Mouse (Mus musculus): ENCODE results near the gene Gm7247. TPM values are rescaled to one million over a fixed set of nuclear protein-coding genes. Genes with fewer than 3 reads are reported as not detected.
"Not testable (repeated sequence)": the region's sequence is repeated elsewhere in the genome, so short reads cannot be mapped to it uniquely, and the experiment has no call there.

Gene Gm7247
- polyA plus RNA-seq, 1 experiment = not detected

- no peak overlapping the region for H3K4me3 ChIP-seq
- no peaks in the 10 kb centered on the region for H3K36me3 ChIP-seq (ENCODE audit: control insufficient read depth, insufficient read depth)
- TF ChIP-seq MYOG (IDR thresholded peaks at IDR 0.05; ENCODE audit: control insufficient read depth in 1 of 3, insufficient read depth in 1 of 3, insufficient read length in 2 of 3, low read depth in 2 of 3) (no peak), MYOD1 (IDR thresholded peaks at IDR 0.05; ENCODE audit: control insufficient read depth in 1 of 3, insufficient read length in 2 of 3, low read depth in 2 of 3) (no peak), USF1 (IDR thresholded peaks at IDR 0.05; ENCODE audit: low read depth) (no peak), MAX (IDR thresholded peaks at IDR 0.05; ENCODE audit: low read depth) (no peak), POLR2A (IDR thresholded peaks at IDR 0.05; ENCODE audit: insufficient read length, low read depth) (no peak), POLR2AphosphoS2 (IDR thresholded peaks at IDR 0.05; ENCODE audit: insufficient read length, low read depth) (no peak), SRF (IDR thresholded peaks at IDR 0.05; ENCODE audit: control insufficient read depth, insufficient read length, low read depth) (no peak)
- H3K79me2 ChIP-seq (ENCODE audit: control insufficient read depth, insufficient read depth) = no peaks in the 10 kb centered on the region
- H3K4me2 ChIP-seq (ENCODE audit: low read depth) = no peak overlapping the region
- H3ac ChIP-seq (ENCODE audit: control insufficient read depth, insufficient read length) = no peak overlapping the region
- no peaks in the 10 kb centered on the region for H3K27me3 ChIP-seq (ENCODE audit: control insufficient read depth, insufficient read depth, insufficient read length)
Measured at GRCm38 (mm10) chr14:51499707-51500275, 138.2 kb downstream of the Gm7247 start.

DNA sequence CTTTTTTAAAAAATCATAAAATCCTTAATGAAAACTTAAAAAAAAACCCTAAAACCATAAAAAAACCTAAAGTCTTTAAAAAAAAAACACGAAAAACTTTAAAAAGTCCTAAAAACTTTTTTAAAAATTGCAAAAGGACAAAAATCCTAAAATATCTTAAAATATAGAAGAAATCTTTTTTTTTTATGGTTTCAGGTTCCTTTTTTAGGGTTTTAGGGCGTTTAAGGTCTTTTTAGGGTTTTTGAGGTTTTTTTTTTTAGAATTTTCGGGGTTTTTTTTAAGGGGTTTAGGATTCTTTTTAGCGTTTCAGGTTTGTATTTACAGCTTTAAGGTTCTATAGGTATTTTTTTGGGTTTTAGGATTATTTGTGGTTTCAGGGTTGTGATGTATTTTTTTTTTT, 138.9 kb downstream of the Gm7247 start:
- Histone ChIP-seq H3K27me3 (ENCODE audit: control insufficient read depth, insufficient read depth, insufficient read length) (no peaks in the 10 kb centered on the region), H3K4me3 (no peak overlapping the region), H3K4me2 (ENCODE audit: low read depth) (no peak overlapping the region), H3K79me2 (ENCODE audit: control insufficient read depth, insufficient read depth) (no peaks in the 10 kb centered on the region), H3K36me3 (ENCODE audit: control insufficient read depth, insufficient read depth) (no peaks in the 10 kb centered on the region), H3ac (ENCODE audit: control insufficient read depth, insufficient read length) (no peak overlapping the region)
- TF ChIP-seq POLR2A (IDR thresholded peaks at IDR 0.05; ENCODE audit: insufficient read length, low read depth) = no peak
- TF ChIP-seq MYOG (IDR thresholded peaks at IDR 0.05; ENCODE audit: control insufficient read depth in 1 of 3, insufficient read depth in 1 of 3, insufficient read length in 2 of 3, low read depth in 2 of 3) = no peak
- TF ChIP-seq POLR2AphosphoS2 (IDR thresholded peaks at IDR 0.05; ENCODE audit: insufficient read length, low read depth) = no peak
- no peak for TF ChIP-seq TCF12 (IDR thresholded peaks at IDR 0.05; ENCODE audit: insufficient read depth, poor library complexity, severe bottlenecking)
- TF ChIP-seq E2F4 (IDR thresholded peaks at IDR 0.05; ENCODE audit: insufficient read depth) = no peak

DNA sequence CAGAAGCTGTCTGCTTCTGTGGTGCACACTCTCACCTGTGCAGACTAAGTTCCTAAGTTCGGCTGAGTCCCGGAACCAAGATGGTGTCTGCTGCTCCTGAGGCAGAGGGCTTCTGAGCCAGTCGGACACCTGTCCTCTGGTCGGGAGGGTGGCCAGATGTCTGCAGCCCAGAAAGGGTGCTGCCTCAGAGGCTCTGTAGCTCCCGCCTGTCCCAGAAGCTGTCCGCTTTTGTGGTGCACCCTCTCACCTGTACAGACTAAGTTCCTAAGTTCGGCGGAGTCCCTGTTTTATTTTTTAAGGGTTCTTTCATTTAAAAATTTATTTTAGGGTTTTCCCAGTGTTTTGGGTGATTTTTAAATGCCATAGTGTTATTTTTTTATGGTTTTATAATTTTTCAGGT, 145.9 kb downstream of the Gm7247 start:
- Histone ChIP-seq H3K4me3 (no peak overlapping the region), H3K27me3 (ENCODE audit: control insufficient read depth, insufficient read depth, insufficient read length) (no peaks in the 10 kb centered on the region), H3K36me3 (ENCODE audit: control insufficient read depth, insufficient read depth) (no peaks in the 10 kb centered on the region), H3K4me2 (ENCODE audit: low read depth) (no peak overlapping the region), H3K79me2 (ENCODE audit: control insufficient read depth, insufficient read depth) (no peaks in the 10 kb centered on the region), H3ac (ENCODE audit: control insufficient read depth, insufficient read length) (no peak overlapping the region)
- TF ChIP-seq TCF3 (IDR thresholded peaks at IDR 0.05; ENCODE audit: insufficient read length, low read depth) = no peak
- TF ChIP-seq TCF12 (IDR thresholded peaks at IDR 0.05; ENCODE audit: insufficient read depth, poor library complexity, severe bottlenecking) = no peak
- TF ChIP-seq REST (IDR thresholded peaks at IDR 0.05; ENCODE audit: insufficient read depth, insufficient read length) = no peak
- no peak for TF ChIP-seq USF1 (IDR thresholded peaks at IDR 0.05; ENCODE audit: low read depth)
- no peak for TF ChIP-seq MYOG (IDR thresholded peaks at IDR 0.05; ENCODE audit: control insufficient read depth in 1 of 3, insufficient read depth in 1 of 3, insufficient read length in 2 of 3, low read depth in 2 of 3)
- TF ChIP-seq POLR2A (IDR thresholded peaks at IDR 0.05; ENCODE audit: insufficient read length, low read depth) = no peak
- no peak for TF ChIP-seq E2F4 (IDR thresholded peaks at IDR 0.05; ENCODE audit: insufficient read depth)
- TF ChIP-seq MYOD1 (IDR thresholded peaks at IDR 0.05; ENCODE audit: control insufficient read depth in 1 of 3, insufficient read length in 2 of 3, low read depth in 2 of 3) = no peak
- TF ChIP-seq CEBPB (IDR thresholded peaks at IDR 0.05; ENCODE audit: insufficient read depth, poor library complexity, severe bottlenecking) = no peak
- no peak for TF ChIP-seq POLR2AphosphoS2 (IDR thresholded peaks at IDR 0.05; ENCODE audit: insufficient read length, low read depth)
- TF ChIP-seq SRF (IDR thresholded peaks at IDR 0.05; ENCODE audit: control insufficient read depth, insufficient read length, low read depth) = no peak

GRCm38 (mm10) chr14:51552490-51552889, 190.9 kb downstream of the Gm7247 start, which contains the start of gene Gm5622:
Gene Gm5622 (plus strand): TSS chr14:51552790.
- Histone ChIP-seq H3ac (ENCODE audit: control insufficient read depth, insufficient read length) (no peak within 1 kb of the TSS), H3K4me2 (ENCODE audit: low read depth) (no peak within 1 kb of the TSS), H3K4me3 (no peak within 1 kb of the TSS), H3K36me3 (ENCODE audit: control insufficient read depth, insufficient read depth) (no peaks in the 10 kb centered on the region), H3K79me2 (ENCODE audit: control insufficient read depth, insufficient read depth) (no peaks in the 10 kb centered on the region), H3K27me3 (ENCODE audit: control insufficient read depth, insufficient read depth, insufficient read length) (no peaks in the 10 kb centered on the region)
- TF ChIP-seq MYOG (IDR thresholded peaks at IDR 0.05; ENCODE audit: control insufficient read depth in 1 of 3, insufficient read depth in 1 of 3, insufficient read length in 2 of 3, low read depth in 2 of 3) (no peak), CEBPB (IDR thresholded peaks at IDR 0.05; ENCODE audit: insufficient read depth, poor library complexity, severe bottlenecking) (no peak)

- not testable (repeated sequence) for H3ac ChIP-seq (ENCODE audit: control insufficient read depth, insufficient read length); H3K4me2 ChIP-seq (ENCODE audit: low read depth); H3K79me2 ChIP-seq (ENCODE audit: control insufficient read depth, insufficient read depth); H3K4me3 ChIP-seq; H3K27me3 ChIP-seq (ENCODE audit: control insufficient read depth, insufficient read depth, insufficient read length); H3K36me3 ChIP-seq (ENCODE audit: control insufficient read depth, insufficient read depth)
Measured at GRCm38 (mm10) chr14:51573963-51574362, 212.4 kb downstream of the Gm7247 start, which contains the start of gene Gm17175. Gene Gm17175 (minus strand): TSS chr14:51574063.

- H3ac ChIP-seq (ENCODE audit: control insufficient read depth, insufficient read length); H3K4me3 ChIP-seq; H3K79me2 ChIP-seq (ENCODE audit: control insufficient read depth, insufficient read depth); H3K36me3 ChIP-seq (ENCODE audit: control insufficient read depth, insufficient read depth); H3K4me2 ChIP-seq (ENCODE audit: low read depth); H3K27me3 ChIP-seq (ENCODE audit: control insufficient read depth, insufficient read depth, insufficient read length): not testable (repeated sequence)
Measured at GRCm38 (mm10) chr14:51592039-51592438, 230.5 kb downstream of the Gm7247 start, which contains the start of gene Gm17174. Gene Gm17174 (minus strand): TSS chr14:51592139.

Measured in myocyte (in vitro differentiated cells).